Mouse (Mus musculus) lung, postnatal 14 days (tissue): ENCODE measurements around the gene Notch1.

Source experiments
- DNase-seq: peaks from one replicate; pipeline ENCODE4 v3.0.0; 2021

Notch1 gene

DNA sequence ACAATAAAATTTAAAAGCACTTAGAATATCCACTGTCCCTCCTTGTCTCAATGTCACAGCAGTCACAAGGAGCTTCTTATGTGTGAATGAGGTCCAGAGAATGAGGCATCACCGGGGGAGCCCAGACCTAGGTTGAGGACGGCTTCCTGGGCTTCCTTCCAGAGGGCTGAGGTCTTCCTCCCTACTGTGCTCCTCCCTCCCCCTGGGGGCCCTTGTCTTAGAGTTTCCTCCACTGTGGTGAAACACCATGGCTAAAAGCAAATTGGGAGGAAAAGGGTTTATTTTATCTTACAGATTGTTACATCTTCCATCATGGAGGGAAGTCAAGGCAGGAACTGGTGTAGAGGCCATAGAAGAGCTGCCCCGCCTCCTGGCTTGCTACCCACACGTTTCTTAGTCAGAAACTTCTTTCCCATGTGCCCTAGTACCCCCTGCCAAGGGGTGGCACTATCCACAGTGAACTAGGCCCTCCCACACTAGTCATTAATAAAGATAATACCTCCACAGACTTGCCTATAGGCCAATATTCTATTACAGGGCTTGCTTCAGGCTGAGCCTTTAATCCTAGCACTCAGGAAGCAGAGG, 12.8 kb upstream of the Notch1 start:
- no peak for DNase-seq

GRCm38 (mm10) chr2:26526443-26527257, 10.2 kb upstream of the Notch1 start:
- no peak for DNase-seq

- peak; percentile 66 for DNase-seq
Observed at GRCm38 (mm10) chr2:26525355-26526018, 9.0 kb upstream of the Notch1 start.

GRCm38 (mm10) chr2:26522327-26522726, 5.9 kb upstream of the Notch1 start:
- no peak for DNase-seq

DNA sequence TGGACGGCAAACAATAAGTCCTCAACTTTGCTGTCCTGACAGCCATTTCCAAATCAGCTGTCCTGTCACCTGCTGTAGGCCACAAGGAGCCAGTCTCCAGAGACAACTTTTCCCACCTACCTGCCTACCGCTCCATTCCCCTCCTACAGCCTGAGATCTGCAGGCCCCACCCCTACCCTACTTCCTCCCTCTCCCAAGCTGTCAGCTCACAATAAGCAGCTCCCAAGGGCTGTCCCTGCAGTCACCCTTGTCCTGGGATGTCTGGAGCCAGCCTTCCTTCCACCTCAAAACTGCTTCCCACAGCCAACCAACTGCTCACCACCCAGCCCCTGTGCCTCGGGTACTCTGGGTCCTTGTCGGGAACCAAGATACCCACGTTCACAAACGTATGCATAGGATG, 3.3 kb upstream of the Notch1 start:
- no peak for DNase-seq

DNA sequence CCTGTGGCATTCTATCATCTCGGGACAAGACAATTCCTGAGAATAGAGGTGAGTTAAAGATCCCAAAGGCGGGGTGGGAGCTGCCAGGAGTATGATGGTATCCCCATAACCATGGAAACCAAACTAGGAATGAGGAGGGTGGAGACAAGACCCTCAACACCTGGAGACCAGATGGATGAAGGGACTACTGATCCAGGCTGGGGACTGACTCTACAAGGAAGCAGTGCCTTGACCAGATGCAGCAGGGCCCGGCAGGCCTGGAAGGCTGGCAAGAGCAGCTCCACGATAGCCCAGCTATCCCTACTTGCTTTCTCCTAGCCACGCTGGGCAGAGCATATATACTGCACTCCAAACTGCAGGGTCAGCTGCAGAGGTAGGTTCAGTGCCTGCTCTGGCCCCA, 524 bp upstream of the Notch1 start:
- no peak for DNase-seq

- DNase-seq = no peak
Observed at GRCm38 (mm10) chr2:26515335-26515734, 1.1 kb downstream of the Notch1 start.

DNA sequence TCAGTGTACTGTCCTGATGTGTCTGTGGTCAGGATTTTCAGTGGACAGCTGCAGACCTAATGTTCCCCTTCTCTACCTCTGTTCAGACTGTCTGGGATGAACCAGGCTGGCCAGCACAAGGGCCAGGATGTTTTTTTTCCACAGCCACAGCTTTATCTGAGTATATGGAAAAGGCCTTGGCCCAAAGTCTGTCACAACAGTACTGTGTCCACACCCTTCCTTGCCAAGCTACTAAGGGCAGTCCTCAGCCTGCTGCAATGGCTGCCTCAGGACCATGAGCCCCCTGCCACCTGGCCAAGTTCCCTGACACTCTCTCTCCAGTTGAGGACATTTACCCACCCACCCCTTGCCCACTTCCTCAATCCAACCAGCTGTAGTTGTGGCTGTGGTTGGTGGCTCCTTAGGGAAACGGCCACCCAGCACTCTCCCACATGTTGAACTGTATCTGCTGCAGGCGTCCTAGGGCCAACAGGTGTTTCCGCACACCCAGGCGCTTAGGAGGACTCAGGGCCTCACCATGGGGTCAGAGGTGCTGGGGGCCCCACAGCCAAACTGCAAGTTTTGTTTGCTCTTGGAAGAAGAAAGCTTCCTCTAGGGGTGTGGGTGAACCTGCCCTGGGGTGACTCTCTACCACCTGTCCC, 3.2 kb downstream of the Notch1 start:
- DNase-seq = no peak

DNA sequence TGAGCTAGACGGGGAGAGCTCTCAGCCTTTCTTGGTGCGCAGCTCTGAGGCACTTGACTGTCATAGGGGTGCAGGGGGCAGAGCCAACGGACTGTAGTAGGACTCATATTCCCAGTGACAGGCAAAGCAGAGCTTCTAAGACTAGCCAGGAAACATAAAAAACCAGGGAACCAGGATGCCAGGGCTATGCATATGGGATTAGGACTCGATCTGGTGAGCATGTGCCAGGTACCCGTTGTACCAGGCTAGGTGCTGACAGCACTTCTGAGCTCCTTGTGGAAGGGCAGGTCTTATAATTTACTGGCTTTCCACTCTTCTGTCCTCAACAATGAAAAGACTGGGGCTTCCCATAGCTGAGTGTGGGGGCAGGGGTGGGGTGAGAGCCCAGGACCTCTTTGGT, 7.8 kb downstream of the Notch1 start:
- DNase-seq = no peak

DNA sequence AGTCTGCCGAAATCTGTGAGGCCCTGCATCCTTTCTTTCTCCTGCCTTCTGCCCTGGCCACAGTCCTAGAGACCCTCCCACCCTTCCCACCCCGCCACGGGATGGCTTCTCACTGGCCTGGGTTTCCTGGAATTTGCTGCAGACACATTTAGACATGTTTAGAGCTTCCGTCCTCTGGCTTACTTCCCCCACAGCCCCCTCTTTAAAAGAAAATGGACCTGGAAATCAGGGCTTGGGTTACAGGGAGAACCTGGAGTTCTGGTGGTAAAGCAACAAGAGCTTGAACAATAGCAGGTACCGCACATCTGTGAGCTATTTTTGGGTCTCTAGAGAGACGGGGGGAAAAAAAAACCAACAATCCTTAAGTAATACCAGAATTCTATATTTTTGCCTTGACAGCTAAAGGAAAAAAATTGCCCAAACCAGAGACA, 8.5 kb downstream of the Notch1 start:
- DNase-seq = no peak

DNA sequence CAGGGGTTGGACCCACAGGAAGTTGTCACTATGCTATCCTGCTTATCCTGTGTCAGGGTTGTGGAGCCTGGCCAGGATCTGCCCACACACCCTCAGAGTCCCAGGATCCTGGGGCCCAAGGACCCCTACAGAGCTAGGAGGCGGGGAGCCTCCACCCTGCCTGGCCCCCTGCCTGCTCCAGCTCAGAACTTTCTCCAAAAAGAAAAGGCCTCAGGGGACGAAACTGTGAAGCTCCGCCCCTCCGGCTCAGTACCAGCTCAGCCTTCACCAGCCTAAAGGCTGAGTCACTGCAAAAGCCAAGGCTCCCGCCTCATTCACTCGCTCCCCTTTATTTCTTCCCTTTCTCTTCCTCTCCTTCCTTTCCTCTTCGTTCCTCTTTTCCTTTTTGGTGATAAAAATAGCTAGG, 9.0 kb downstream of the Notch1 start:
- peak; percentile 74 for DNase-seq

- DNase-seq = no peak
Observed at GRCm38 (mm10) chr2:26506746-26507280, 9.7 kb downstream of the Notch1 start.

GRCm38 (mm10) chr2:26504772-26505480, 11.5 kb downstream of the Notch1 start:
- no peak for DNase-seq

GRCm38 (mm10) chr2:26503661-26504575, 12.5 kb downstream of the Notch1 start:
- DNase-seq = peak; percentile 86

DNA sequence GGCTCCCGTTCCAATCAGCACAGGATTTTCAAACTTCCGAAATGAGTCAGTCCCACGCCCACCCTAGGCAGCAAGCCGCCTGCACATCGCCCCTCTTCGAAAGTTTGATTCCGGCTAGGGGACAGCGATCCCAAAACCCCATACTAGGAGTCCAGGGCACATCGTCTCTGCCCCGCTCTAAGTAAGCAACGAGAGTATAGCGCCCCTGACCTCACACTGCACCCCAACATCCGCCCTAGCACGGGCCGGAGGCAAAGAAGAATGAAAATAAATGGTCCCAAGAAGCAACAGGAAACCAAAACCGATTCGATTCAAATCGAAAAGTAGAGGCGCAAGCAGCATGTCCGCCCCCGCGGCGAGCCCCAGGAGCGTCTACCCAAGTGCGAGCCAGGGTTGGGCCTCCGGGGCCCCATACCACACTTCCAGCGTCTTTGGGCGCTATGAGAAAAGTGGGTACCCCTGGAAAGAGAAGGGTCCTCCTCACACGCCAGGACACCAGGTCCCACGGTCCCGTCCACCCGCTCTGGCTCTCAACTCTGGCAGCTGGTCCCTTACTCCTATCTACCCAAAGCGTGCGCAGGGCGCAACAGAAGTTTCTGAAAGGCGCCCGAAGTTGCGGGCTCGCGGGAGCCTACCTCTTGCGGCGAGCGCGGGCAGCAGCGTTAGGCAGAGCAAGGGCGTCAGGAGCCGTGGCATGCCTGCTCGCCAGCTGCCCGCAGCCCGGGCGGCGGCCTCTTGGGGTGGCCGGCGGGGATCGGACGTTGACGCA, 13.4 kb downstream of the Notch1 start:
- no peak for DNase-seq

DNA sequence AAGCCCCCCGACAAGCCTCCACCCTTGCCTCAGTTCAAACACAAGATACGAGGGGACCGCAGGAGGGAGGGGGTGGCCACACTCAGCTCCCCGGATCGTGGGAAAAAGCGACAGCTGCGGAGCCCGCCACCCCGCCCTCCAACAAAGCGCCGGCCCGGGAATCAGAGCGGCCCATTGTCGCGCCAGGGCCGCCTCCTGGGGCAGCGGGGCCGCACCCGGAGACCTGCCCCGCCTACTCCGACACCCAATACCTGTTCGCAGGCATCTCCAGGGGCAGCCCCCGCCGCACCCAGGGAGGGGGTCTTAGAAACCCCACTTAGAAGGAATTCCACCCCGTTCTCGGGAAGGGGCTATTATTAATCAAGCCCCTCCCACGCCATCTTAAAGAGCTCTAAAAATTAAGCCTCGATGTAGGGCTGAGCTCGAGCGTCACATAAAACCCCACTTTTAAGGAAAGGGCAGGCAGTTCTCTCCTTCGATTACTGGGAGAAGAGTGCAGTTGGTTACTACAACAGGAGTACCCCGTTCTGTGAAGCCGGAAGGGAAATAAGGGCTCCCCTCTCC, 14.1 kb downstream of the Notch1 start:
- DNase-seq = peak; percentile 74

GRCm38 (mm10) chr2:26501651-26502141, 14.8 kb downstream of the Notch1 start:
- DNase-seq = no peak

DNA sequence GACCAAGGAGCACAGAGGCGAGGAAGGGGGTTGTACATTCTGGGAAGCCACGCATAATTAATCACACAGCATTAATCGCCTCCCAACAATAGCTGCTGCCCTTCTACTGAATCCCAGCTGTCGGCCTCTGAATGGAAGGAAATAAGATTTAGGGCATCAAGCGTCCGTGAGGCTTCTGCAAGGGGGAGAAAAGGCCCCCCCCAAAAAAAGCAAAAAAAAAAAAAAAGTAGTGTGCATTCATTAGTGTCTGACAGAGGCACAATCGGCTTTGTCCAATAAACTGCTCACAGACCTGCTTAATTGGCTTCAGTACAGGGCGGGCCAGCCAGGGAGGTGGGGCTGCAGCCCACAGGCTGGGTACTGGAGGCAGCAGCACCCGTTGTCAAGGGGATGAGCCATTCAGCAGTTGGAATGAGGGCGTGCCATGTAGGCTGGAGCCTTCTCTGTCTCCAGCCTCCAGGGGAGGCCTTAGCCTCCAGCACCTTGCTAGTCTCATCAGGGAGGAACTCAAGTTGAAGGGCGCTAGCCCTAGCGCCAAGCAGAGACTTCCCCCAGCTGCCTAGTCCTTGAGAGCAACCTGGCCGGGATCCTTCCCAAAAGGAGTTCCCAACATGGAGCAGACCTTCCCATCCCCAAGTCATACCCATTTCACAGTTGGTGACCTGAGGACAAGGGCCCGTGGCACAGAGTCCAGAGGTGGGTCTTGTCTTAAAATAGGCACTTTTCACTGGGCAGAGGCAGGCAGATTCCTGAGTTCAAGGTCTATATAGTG, 15.7 kb downstream of the Notch1 start:
- no peak for DNase-seq

- no peak for DNase-seq
Observed at GRCm38 (mm10) chr2:26500027-26500598, 16.4 kb downstream of the Notch1 start.
